Mouse (Mus musculus): ENCODE data around the gene Dus2. TPM values are rescaled to one million over a fixed set of nuclear protein-coding genes. Genes with fewer than 3 reads are reported as not detected.

The Dus2 gene
- total and polyA plus RNA-seq, 3 experiments = 20.7 to 27.2 (median 23.2) TPM

DNA sequence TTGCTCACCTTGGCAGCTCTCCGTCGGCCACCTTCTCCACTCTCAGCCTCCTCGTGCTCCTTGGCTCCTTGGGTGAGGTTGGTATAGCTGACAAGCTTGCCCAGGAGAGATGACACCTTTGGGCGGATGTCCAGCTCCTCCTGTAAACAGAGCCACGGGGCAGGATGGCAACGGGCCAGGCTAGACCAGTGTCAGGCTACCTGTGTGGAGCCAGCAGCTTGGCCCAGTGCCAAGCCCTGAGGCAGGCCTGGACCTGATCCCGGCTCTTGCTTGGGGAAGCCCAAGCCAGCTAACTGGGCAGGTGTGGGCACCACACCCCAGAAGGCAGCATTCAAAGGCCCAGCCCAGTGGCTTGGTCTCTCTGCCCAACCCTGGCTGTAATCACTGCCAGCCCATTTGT is 31.8 kb upstream of the Dus2 start:
- Histone ChIP-seq H3K27ac (ENCODE audit: insufficient read depth, low read depth) (no peak overlapping the region), H3K4me1 (ENCODE audit: control insufficient read depth in 1 of 2, insufficient read depth in 2 of 2) (peaks cover 0 to 5% of the 10 kb centered on the region in 2 experiments; a peak in 1 of 4 replicates), H3K79me2 (replicated peaks; ENCODE audit: control insufficient read depth, extremely low read depth, insufficient read depth, poor library complexity, severe bottlenecking) (no peaks in the 10 kb centered on the region), H3K36me3 (replicated peaks in 1 of 2; ENCODE audit: control insufficient read depth in 1 of 2, insufficient read depth in 1 of 2, low read length in 1 of 2) (peaks cover 5 to 48% of the 10 kb centered on the region in 2 experiments), H3K27me3 (replicated peaks) (no peaks in the 10 kb centered on the region), H3K4me3 (replicated peaks in 1 of 3; ENCODE audit: low read depth in 2 of 3, low read length in 2 of 3, poor library complexity in 1 of 3) (no peak overlapping the region), H3K4me2 (ENCODE audit: insufficient read depth, low read depth, poor library complexity, severe bottlenecking) (no peak overlapping the region), H3K9ac (ENCODE audit: insufficient read depth, low read depth) (no peak overlapping the region), H3K9me3 (replicated peaks; ENCODE audit: low read length) (no peaks in the 10 kb centered on the region)
- no peak for TF ChIP-seq CTCF (conservative IDR thresholded peaks at IDR 0.05 in 1 of 2, IDR thresholded peaks at IDR 0.05 in 1 of 2; ENCODE audit: low read depth in 2 of 2, low read length in 2 of 2)
- TF ChIP-seq MAZ (IDR thresholded peaks at IDR 0.05; ENCODE audit: low read depth, low read length) = no peak
- no peak for TF ChIP-seq CHD2 (IDR thresholded peaks at IDR 0.05; ENCODE audit: low read length)
- TF ChIP-seq JUND (conservative IDR thresholded peaks at IDR 0.05; ENCODE audit: low read depth, low read length) = no peak
- TF ChIP-seq ZKSCAN1 (IDR thresholded peaks at IDR 0.05; ENCODE audit: borderline replicate concordance, low read depth, low read length) = no peak
- no peak for TF ChIP-seq POLR2AphosphoS2 (IDR thresholded peaks at IDR 0.05; ENCODE audit: low read depth, low read length)
- TF ChIP-seq POLR2A (IDR thresholded peaks at IDR 0.05; ENCODE audit: low read depth, low read length) = no peak
- no peak for TF ChIP-seq SMC3 (IDR thresholded peaks at IDR 0.05; ENCODE audit: low read depth, low read length)
- no peak for TF ChIP-seq ZMIZ1 (IDR thresholded peaks at IDR 0.05; ENCODE audit: low read depth, low read length)
- no peak for TF ChIP-seq ZNF384 (IDR thresholded peaks at IDR 0.05; ENCODE audit: low read depth, low read length)
- no peak for TF ChIP-seq MAFK (IDR thresholded peaks at IDR 0.05; ENCODE audit: insufficient replicate concordance, low read length)
- no peak for TF ChIP-seq HCFC1 (IDR thresholded peaks at IDR 0.05; ENCODE audit: low read depth, low read length)
- TF ChIP-seq ETS1 (conservative IDR thresholded peaks at IDR 0.05; ENCODE audit: low read depth, low read length) = no peak
- TF ChIP-seq CHD1 (IDR thresholded peaks at IDR 0.05; ENCODE audit: low read depth, low read length) = no peak
- TF ChIP-seq NRF1 (IDR thresholded peaks at IDR 0.05; ENCODE audit: low read depth, low read length) = no peak
- TF ChIP-seq USF2 (conservative IDR thresholded peaks at IDR 0.05; ENCODE audit: low read depth, low read length) = no peak
- TF ChIP-seq SIN3A (IDR thresholded peaks at IDR 0.05; ENCODE audit: low read length) = no peak
- TF ChIP-seq KAT2A (IDR thresholded peaks at IDR 0.05; ENCODE audit: insufficient replicate concordance, low read length) = no peak
- no peak for TF ChIP-seq GABPA (IDR thresholded peaks at IDR 0.05; ENCODE audit: insufficient replicate concordance, low read depth, low read length)
- no peak for TF ChIP-seq NELFE (IDR thresholded peaks at IDR 0.05; ENCODE audit: low read depth, low read length)
- dilution Hi-C loops (cut with MboI; ENCODE audit: extremely low pct_ligation_motif_present, extremely low pct_unique_long_range_greater_than_20kb, low sequenced_read_pairs) (no loop called here), in situ Hi-C loops (cut with MboI; ENCODE audit: low pct_ligation_motif_present, low pct_unique_long_range_greater_than_20kb, low sequenced_read_pairs) (no loop called here)
- no peak for DNase-seq (ENCODE audit: extremely low read depth)

DNA sequence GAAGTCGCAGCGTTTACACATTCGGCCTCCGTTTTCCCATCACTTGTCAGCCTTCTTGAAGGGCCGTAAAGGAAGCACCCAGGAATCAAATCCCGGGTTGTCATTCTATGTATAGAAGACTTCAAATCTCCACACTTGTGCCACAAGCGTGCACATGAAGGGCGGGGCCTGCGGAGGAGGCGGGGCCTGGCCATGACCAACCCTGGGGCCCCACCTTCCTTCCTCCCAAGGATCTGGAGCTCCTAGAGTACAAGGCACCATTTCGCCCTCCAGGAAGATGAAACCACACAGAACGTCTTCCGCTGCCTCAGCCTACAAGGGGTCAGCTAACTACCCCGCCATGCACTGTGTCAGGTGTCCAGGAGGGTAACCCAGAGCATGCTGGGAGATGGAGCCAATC is 30.0 kb upstream of the Dus2 start:
- no peak overlapping the region for H3K9ac ChIP-seq (ENCODE audit: insufficient read depth, low read depth)

More for the DNA sequence above, 30.0 kb upstream of the Dus2 start:
- dilution Hi-C loops (cut with MboI; ENCODE audit: extremely low pct_ligation_motif_present, extremely low pct_unique_long_range_greater_than_20kb, low sequenced_read_pairs) (no loop called here), in situ Hi-C loops (cut with MboI; ENCODE audit: low pct_ligation_motif_present, low pct_unique_long_range_greater_than_20kb, low sequenced_read_pairs) (no loop called here)
- Histone ChIP-seq H3K27ac (ENCODE audit: insufficient read depth, low read depth) (no peak overlapping the region), H3K4me2 (ENCODE audit: insufficient read depth, low read depth, poor library complexity, severe bottlenecking) (no peak overlapping the region), H3K79me2 (replicated peaks; ENCODE audit: control insufficient read depth, extremely low read depth, insufficient read depth, poor library complexity, severe bottlenecking) (no peaks in the 10 kb centered on the region), H3K27me3 (replicated peaks) (peaks cover 1% of the 10 kb centered on the region), H3K36me3 (replicated peaks in 1 of 2; ENCODE audit: control insufficient read depth in 1 of 2, insufficient read depth in 1 of 2, low read length in 1 of 2) (peaks cover 2 to 35% of the 10 kb centered on the region in 2 experiments), H3K4me1 (ENCODE audit: control insufficient read depth in 1 of 2, insufficient read depth in 2 of 2) (peaks cover 6 to 14% of the 10 kb centered on the region in 2 experiments), H3K4me3 (replicated peaks in 1 of 3; ENCODE audit: low read depth in 2 of 3, low read length in 2 of 3, poor library complexity in 1 of 3) (no peak overlapping the region), H3K9me3 (replicated peaks; ENCODE audit: low read length) (no peaks in the 10 kb centered on the region)
- no peak for DNase-seq (ENCODE audit: extremely low read depth)
- no peak for TF ChIP-seq ZNF384 (IDR thresholded peaks at IDR 0.05; ENCODE audit: low read depth, low read length)
- TF ChIP-seq KAT2A (IDR thresholded peaks at IDR 0.05; ENCODE audit: insufficient replicate concordance, low read length) = no peak
- TF ChIP-seq TCF12 (IDR thresholded peaks at IDR 0.05; ENCODE audit: low read depth, low read length) = no peak
- TF ChIP-seq MAZ (IDR thresholded peaks at IDR 0.05; ENCODE audit: low read depth, low read length) = no peak
- TF ChIP-seq BHLHE40 (IDR thresholded peaks at IDR 0.05; ENCODE audit: low read depth, low read length) = no peak

Data from CH12.LX (cell line).